Mouse (Mus musculus) left cerebral cortex, postnatal 36 days (tissue): Measurements from ENCODE around the gene Mrps11. TPM values are rescaled to one million over a fixed set of nuclear protein-coding genes. Genes with fewer than 3 reads are reported as not detected.

Experiments used
- DNase-seq, 2 experiments: peaks; one replicate each; pipeline ENCODE4 v3.0.0; 2021 to 2022; ENCODE audit warnings: low spot score in 2 of 2, mixed read lengths in 1 of 2
- intact Hi-C: fragments of 180-260 bp; cut with DNase I; formaldehyde crosslinking; loops from one replicate; pipeline ENCODE4 v1.15.1; 2025
- total RNA-seq, 2 experiments: library from RNA; stranded (reverse); gene quantifications; 2 replicates each; pipeline ENCODE4 v1.2.3; 2021

The Mrps11 gene
- total RNA-seq, 2 experiments from 2014 or later: 38.6 to 38.8 TPM

GRCm38 (mm10) chr7:78791359-78792222, 8.7 kb downstream of the Mrps11 start:
- intact Hi-C loops: loop anchor here (1.0 to 10.0 kb wide), 2 partner anchors 99 to 293 kb away; no protein-coding TSS in a partner anchor

GRCm38 (mm10) chr7:78793895-78794570, 11.1 kb downstream of the Mrps11 start:
- intact Hi-C loops: loop anchor here (10.0 kb wide), 1 partner anchor 291 kb away; no protein-coding TSS in a partner anchor
- DNase-seq: no peak

More at GRCm38 (mm10) chr7:78791359-78792222, 8.7 kb downstream of the Mrps11 start:
- peak; percentile 36 to 56 for DNase-seq

GRCm38 (mm10) chr7:78794571-78795092, 11.7 kb downstream of the Mrps11 start:
- intact Hi-C loops: loop anchor here (10.0 kb wide), 1 partner anchor 290 kb away; no protein-coding TSS in a partner anchor
- no peak for DNase-seq

GRCm38 (mm10) chr7:78796624-78797023, 13.7 kb downstream of the Mrps11 start:
- intact Hi-C loops: loop anchor here (2.0 to 10.0 kb wide), 2 partner anchors 50 to 288 kb away; partner anchors contain the start of gene Det1
- no peak for DNase-seq

GRCm38 (mm10) chr7:78797843-78798455, 15.0 kb downstream of the Mrps11 start:
- intact Hi-C loops: loop anchor here (2.0 to 10.0 kb wide), 2 partner anchors 49 to 287 kb away; partner anchors contain the start of gene Det1
- DNase-seq: peak; percentile 66 to 75

- intact Hi-C loops: loop anchor here (10.0 kb wide), 1 partner anchor 285 kb away; no protein-coding TSS in a partner anchor
- DNase-seq: no peak
These were observed 17.0 kb downstream of the Mrps11 start for GRCm38 (mm10) chr7:78799730-78800496.

- DNase-seq: no peak
- intact Hi-C loops: no loop called here
These were observed 20.9 kb downstream of the Mrps11 start for GRCm38 (mm10) chr7:78803841-78804240.

- DNase-seq: no peak
These were observed 24.3 kb downstream of the Mrps11 start for GRCm38 (mm10) chr7:78807192-78807591.

GRCm38 (mm10) chr7:78813791-78814190, 30.9 kb downstream of the Mrps11 start:
- intact Hi-C loops: no loop called here

More at GRCm38 (mm10) chr7:78807192-78807591, 24.3 kb downstream of the Mrps11 start:
- intact Hi-C loops: no loop called here

GRCm38 (mm10) chr7:78814766-78815165, 31.8 kb downstream of the Mrps11 start:
- DNase-seq: no peak
- intact Hi-C loops: no loop called here

More at GRCm38 (mm10) chr7:78813791-78814190, 30.9 kb downstream of the Mrps11 start:
- DNase-seq: no peak

GRCm38 (mm10) chr7:78818336-78818735, 35.4 kb downstream of the Mrps11 start:
- no peak for DNase-seq
- intact Hi-C loops: no loop called here

- intact Hi-C loops: no loop called here
- DNase-seq: peak in 1 of 2 experiments; percentile 11
These were observed 43.9 kb downstream of the Mrps11 start for GRCm38 (mm10) chr7:78826682-78827385.

- no peak for DNase-seq
- intact Hi-C loops: no loop called here
These were observed 44.9 kb downstream of the Mrps11 start for GRCm38 (mm10) chr7:78827749-78828362.

GRCm38 (mm10) chr7:78835656-78836055, 52.7 kb downstream of the Mrps11 start:
- intact Hi-C loops: no loop called here
- no peak for DNase-seq

GRCm38 (mm10) chr7:78837250-78837649, 54.3 kb downstream of the Mrps11 start:
- intact Hi-C loops: no loop called here
- DNase-seq: no peak

GRCm38 (mm10) chr7:78841601-78842000, 58.7 kb downstream of the Mrps11 start:
- no peak for DNase-seq
- intact Hi-C loops: no loop called here
